Mouse (Mus musculus): ENCODE measurements around the gene Gucy2g. TPM values are rescaled to one million over a fixed set of nuclear protein-coding genes. Genes with fewer than 3 reads are reported as not detected.
"Not testable (repeated sequence)": the region's sequence is repeated elsewhere in the genome, so short reads cannot be mapped to it uniquely, and the experiment has no call there.

The Gucy2g gene
- polyA plus RNA-seq, 1 experiment from 2014 or later = not detected

- Histone ChIP-seq H3K27ac (no peak overlapping the region), H3K4me3 (no peak overlapping the region), H3K36me3 (no peaks in the 10 kb centered on the region), H3K27me3 (ENCODE audit: low read depth, poor library complexity, severe bottlenecking) (no peaks in the 10 kb centered on the region), H3K4me1 (no peaks in the 10 kb centered on the region), H3K9me3 (replicated peaks) (peaks cover 4% of the 10 kb centered on the region; the same call in 1 of the 2 replicates)
- no peak for DNase-seq (ENCODE audit: low spot score)
- 71% methylated on average over 1 of the region's 1 CpGs for WGBS
Observed at GRCm38 (mm10) chr19:55165183-55165865, 75.7 kb downstream of the Gucy2g start.

- WGBS = 80% methylated on average over 1 of the region's 1 CpGs
- Histone ChIP-seq H3K36me3 (no peaks in the 10 kb centered on the region), H3K4me1 (no peaks in the 10 kb centered on the region), H3K27me3 (ENCODE audit: low read depth, poor library complexity, severe bottlenecking) (no peaks in the 10 kb centered on the region), H3K9me3 (replicated peaks) (no peaks in the 10 kb centered on the region), H3K27ac (no peak overlapping the region), H3K4me3 (no peak overlapping the region)
- DNase-seq (ENCODE audit: low spot score) = no peak
Observed at GRCm38 (mm10) chr19:55164162-55164561, 76.9 kb downstream of the Gucy2g start.

GRCm38 (mm10) chr19:55162271-55162670 lies 78.8 kb downstream of the Gucy2g start:
- whole genome bisulfite sequencing = 84% methylated on average over 4 of the region's 4 CpGs

GRCm38 (mm10) chr19:55159826-55160225 lies 81.2 kb downstream of the Gucy2g start:
- WGBS = 73% methylated on average over 6 of the region's 6 CpGs
- Histone ChIP-seq H3K27me3 (ENCODE audit: low read depth, poor library complexity, severe bottlenecking) (no peaks in the 10 kb centered on the region), H3K4me1 (no peaks in the 10 kb centered on the region), H3K9me3 (replicated peaks) (no peaks in the 10 kb centered on the region), H3K36me3 (no peaks in the 10 kb centered on the region), H3K4me3 (no peak overlapping the region), H3K27ac (no peak overlapping the region)
- DNase-seq (ENCODE audit: low spot score) = no peak

More at GRCm38 (mm10) chr19:55162271-55162670, 78.8 kb downstream of the Gucy2g start:
- Histone ChIP-seq H3K4me1 (no peaks in the 10 kb centered on the region), H3K9me3 (replicated peaks) (no peaks in the 10 kb centered on the region), H3K36me3 (no peaks in the 10 kb centered on the region), H3K4me3 (no peak overlapping the region), H3K27ac (no peak overlapping the region), H3K27me3 (ENCODE audit: low read depth, poor library complexity, severe bottlenecking) (no peaks in the 10 kb centered on the region)
- no peak for DNase-seq (ENCODE audit: low spot score)

GRCm38 (mm10) chr19:55158606-55159005 lies 82.4 kb downstream of the Gucy2g start:
- DNase-seq (ENCODE audit: low spot score) = no peak
- no peak overlapping the region for H3K27ac ChIP-seq
- no peaks in the 10 kb centered on the region for H3K4me1 ChIP-seq
- WGBS = 87% methylated on average over 8 of the region's 8 CpGs
- no peak overlapping the region for H3K4me3 ChIP-seq
- no peaks in the 10 kb centered on the region for H3K27me3 ChIP-seq (ENCODE audit: low read depth, poor library complexity, severe bottlenecking)
- H3K9me3 ChIP-seq (replicated peaks) = no peaks in the 10 kb centered on the region
- H3K36me3 ChIP-seq = no peaks in the 10 kb centered on the region

GRCm38 (mm10) chr19:55157029-55157428 lies 84.0 kb downstream of the Gucy2g start:
- Histone ChIP-seq H3K9me3 (replicated peaks) (no peaks in the 10 kb centered on the region), H3K27ac (no peak overlapping the region), H3K36me3 (no peaks in the 10 kb centered on the region), H3K4me3 (no peak overlapping the region), H3K4me1 (no peaks in the 10 kb centered on the region), H3K27me3 (ENCODE audit: low read depth, poor library complexity, severe bottlenecking) (no peaks in the 10 kb centered on the region)
- 88% methylated on average over 7 of the region's 7 CpGs for WGBS
- no peak for DNase-seq (ENCODE audit: low spot score)

- Histone ChIP-seq H3K9me3 (replicated peaks) (no peaks in the 10 kb centered on the region), H3K27ac (no peak overlapping the region), H3K4me3 (no peak overlapping the region), H3K36me3 (no peaks in the 10 kb centered on the region), H3K27me3 (ENCODE audit: low read depth, poor library complexity, severe bottlenecking) (no peaks in the 10 kb centered on the region), H3K4me1 (peaks cover 6% of the 10 kb centered on the region; the same call in 1 of the 2 replicates)
- 91% methylated on average over 6 of the region's 6 CpGs for WGBS
- DNase-seq (ENCODE audit: low spot score) = no peak
Observed at GRCm38 (mm10) chr19:55152983-55153382, 88.1 kb downstream of the Gucy2g start.

- not testable (repeated sequence) for H3K4me3 ChIP-seq; H3K36me3 ChIP-seq; H3K27me3 ChIP-seq (ENCODE audit: low read depth, poor library complexity, severe bottlenecking); H3K4me1 ChIP-seq; H3K27ac ChIP-seq; DNase-seq (ENCODE audit: low spot score); H3K9me3 ChIP-seq (replicated peaks)
- WGBS = 71% methylated on average over 6 of the region's 6 CpGs
Observed at GRCm38 (mm10) chr19:55152274-55152673, 88.8 kb downstream of the Gucy2g start.

GRCm38 (mm10) chr19:55149646-55150045 lies 91.4 kb downstream of the Gucy2g start:
- no peak overlapping the region for H3K4me3 ChIP-seq
- peaks cover 9% of the 10 kb centered on the region for H3K4me1 ChIP-seq
- no peaks in the 10 kb centered on the region for H3K27me3 ChIP-seq (ENCODE audit: low read depth, poor library complexity, severe bottlenecking)
- no peak overlapping the region for H3K27ac ChIP-seq
- DNase-seq (ENCODE audit: low spot score) = no peak
- H3K9me3 ChIP-seq (replicated peaks) = no peaks in the 10 kb centered on the region
- WGBS = 60% methylated on average over 6 of the region's 6 CpGs
- H3K36me3 ChIP-seq = no peaks in the 10 kb centered on the region

GRCm38 (mm10) chr19:55148109-55148508 lies 92.9 kb downstream of the Gucy2g start:
- H3K27me3 ChIP-seq (ENCODE audit: low read depth, poor library complexity, severe bottlenecking) = no peaks in the 10 kb centered on the region
- DNase-seq (ENCODE audit: low spot score) = no peak
- no peaks in the 10 kb centered on the region for H3K9me3 ChIP-seq (replicated peaks)
- 89% methylated on average over 6 of the region's 6 CpGs for WGBS
- no peak overlapping the region for H3K4me3 ChIP-seq
- no peaks in the 10 kb centered on the region for H3K36me3 ChIP-seq
- H3K27ac ChIP-seq = no peak overlapping the region
- peaks cover 23% of the 10 kb centered on the region for H3K4me1 ChIP-seq

Small RNAs within 50 kb of the gene (microRNA-seq; reads per million reads assigned to microRNA genes)
- gene Mir6715 = not detected

Other genes with a start within 250 kb of the Gucy2g start
- gene Gpam, start 114.0 kb downstream of the Gucy2g start, polyA plus RNA-seq (2016; fragmentation: Nextera tagmentation; extraction: Ambion mirVana) = 15.8 and 16.2 TPM in 2 replicates
- gene Tectb, start 60.5 kb downstream of the Gucy2g start, polyA plus RNA-seq (2016; fragmentation: Nextera tagmentation; extraction: Ambion mirVana) = not detected in 2 replicates
- 15.4 and 25.6 TPM in 2 replicates for gene Acsl5, start 10.7 kb upstream of the Gucy2g start, polyA plus RNA-seq (2016; fragmentation: Nextera tagmentation; extraction: Ambion mirVana)
- gene Zdhhc6, start 74.8 kb upstream of the Gucy2g start, polyA plus RNA-seq (2016; fragmentation: Nextera tagmentation; extraction: Ambion mirVana) = 113 and 120 TPM in 2 replicates
- 26.3 and 29.8 TPM in 2 replicates for gene Vti1a, start 75.1 kb upstream of the Gucy2g start, polyA plus RNA-seq (2016; fragmentation: Nextera tagmentation; extraction: Ambion mirVana)